Mouse (Mus musculus): ENCODE measurements at regions not wholly inside any gene's neighbourhood (a gene's known extent, or its start where the extent isn't known, plus 50 kb on each side); places are given as distances from the start of the nearest gene placed in this dataset.
A peak's percentile ranks its signal among the peaks of the same experiment; 100 is the strongest.

- ATAC-seq (ENCODE audit: poor library complexity, severe bottlenecking), result no peak
Observed at GRCm38 (mm10) chr14:98747159-98747775, 246.9 kb downstream of the Rpl36a-ps1 start.

- ATAC-seq (ENCODE audit: poor library complexity, severe bottlenecking), result no peak
Observed at GRCm38 (mm10) chr14:98730375-98730774, 263.7 kb downstream of the Rpl36a-ps1 start.

GRCm38 (mm10) chr14:98728863-98729262 lies 265.3 kb downstream of the Rpl36a-ps1 start:
- no peak for ATAC-seq (ENCODE audit: poor library complexity, severe bottlenecking)

GRCm38 (mm10) chr14:98722481-98722880 lies 271.6 kb downstream of the Rpl36a-ps1 start:
- ATAC-seq (ENCODE audit: poor library complexity, severe bottlenecking), result no peak; the same call in 1 of the 2 replicates

- ATAC-seq (ENCODE audit: poor library complexity, severe bottlenecking), result no peak
Observed at GRCm38 (mm10) chr14:98721033-98721432, 273.1 kb downstream of the Rpl36a-ps1 start.

- ATAC-seq (ENCODE audit: poor library complexity, severe bottlenecking), result no peak
Observed at GRCm38 (mm10) chr14:98708045-98708444, 286.1 kb downstream of the Rpl36a-ps1 start.

- ATAC-seq (ENCODE audit: poor library complexity, severe bottlenecking), result no peak
Observed at GRCm38 (mm10) chr14:98707574-98707973, 286.5 kb downstream of the Rpl36a-ps1 start.

- no peak for ATAC-seq (ENCODE audit: poor library complexity, severe bottlenecking)
Observed at GRCm38 (mm10) chr14:98703289-98703688, 290.8 kb downstream of the Rpl36a-ps1 start.

- ATAC-seq (ENCODE audit: poor library complexity, severe bottlenecking), result no peak
Observed at GRCm38 (mm10) chr14:98656533-98656932, 337.6 kb downstream of the Rpl36a-ps1 start.

GRCm38 (mm10) chr14:98654191-98654809 lies 339.8 kb downstream of the Rpl36a-ps1 start:
- no peak for ATAC-seq (ENCODE audit: poor library complexity, severe bottlenecking)

GRCm38 (mm10) chr14:98651221-98651620 lies 342.9 kb downstream of the Rpl36a-ps1 start:
- ATAC-seq (ENCODE audit: poor library complexity, severe bottlenecking), result no peak

GRCm38 (mm10) chr14:98650520-98650919 lies 343.6 kb downstream of the Rpl36a-ps1 start:
- no peak for ATAC-seq (ENCODE audit: poor library complexity, severe bottlenecking)

- no peak for ATAC-seq (ENCODE audit: poor library complexity, severe bottlenecking)
Observed at GRCm38 (mm10) chr14:98647614-98648013, 346.5 kb downstream of the Rpl36a-ps1 start.

- ATAC-seq (ENCODE audit: poor library complexity, severe bottlenecking), result no peak
Observed at GRCm38 (mm10) chr14:98643756-98644155, 350.4 kb downstream of the Rpl36a-ps1 start.

- no peak for ATAC-seq (ENCODE audit: poor library complexity, severe bottlenecking)
Observed at GRCm38 (mm10) chr14:98642661-98643331, 351.3 kb downstream of the Rpl36a-ps1 start.

- ATAC-seq (ENCODE audit: poor library complexity, severe bottlenecking), result peak; percentile 86
Observed at GRCm38 (mm10) chr14:98629026-98629425, 365.1 kb downstream of the Rpl36a-ps1 start.

GRCm38 (mm10) chr14:98626476-98626875 lies 367.6 kb downstream of the Rpl36a-ps1 start:
- no peak for ATAC-seq (ENCODE audit: poor library complexity, severe bottlenecking)

- peak; percentile 69 for ATAC-seq (ENCODE audit: poor library complexity, severe bottlenecking)
Observed at GRCm38 (mm10) chr14:98625867-98626266, 368.3 kb downstream of the Rpl36a-ps1 start.

GRCm38 (mm10) chr14:98605772-98606171 lies 388.3 kb downstream of the Rpl36a-ps1 start:
- peak; percentile 100 for ATAC-seq (ENCODE audit: poor library complexity, severe bottlenecking)

- no peak for ATAC-seq (ENCODE audit: poor library complexity, severe bottlenecking)
Observed at GRCm38 (mm10) chr14:98596252-98596651, 397.9 kb downstream of the Rpl36a-ps1 start.

GRCm38 (mm10) chr14:98589846-98590245 lies 404.3 kb downstream of the Rpl36a-ps1 start:
- no peak for ATAC-seq (ENCODE audit: poor library complexity, severe bottlenecking)

GRCm38 (mm10) chr14:98571644-98572043 lies 402.1 kb upstream of the Dach1 start:
- ATAC-seq (ENCODE audit: poor library complexity, severe bottlenecking), result no peak

All from megakaryocyte, adult 5-6 weeks (primary cell).